Mouse (Mus musculus): ENCODE data around the gene E330009J07Rik.

Gene E330009J07Rik

GRCm38 (mm10) chr6:40429521-40429931 lies 6.4 kb downstream of the E330009J07Rik start:
- peak; percentile 54 for DNase-seq (ENCODE audit: low spot score)

DNA sequence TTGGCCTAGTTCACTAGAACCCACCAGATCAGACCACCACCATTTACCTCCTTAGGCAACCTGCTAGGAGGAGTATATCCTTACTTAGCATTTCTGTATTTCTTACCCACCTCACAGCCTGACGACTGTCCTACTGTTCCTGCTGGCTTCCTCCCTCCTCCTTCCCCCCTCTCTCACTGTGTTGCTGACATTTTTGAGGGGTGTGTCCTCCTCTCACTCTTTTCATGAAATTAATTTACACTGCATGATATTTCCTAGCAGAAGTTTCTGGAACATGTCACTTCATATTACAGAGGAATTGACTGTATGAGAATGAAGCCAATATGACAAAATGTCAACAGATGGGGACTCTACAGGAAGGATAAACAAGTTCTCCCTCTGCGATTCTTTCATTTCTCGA lies 7.2 kb downstream of the E330009J07Rik start:
- DNase-seq (ENCODE audit: low spot score), result no peak

DNA sequence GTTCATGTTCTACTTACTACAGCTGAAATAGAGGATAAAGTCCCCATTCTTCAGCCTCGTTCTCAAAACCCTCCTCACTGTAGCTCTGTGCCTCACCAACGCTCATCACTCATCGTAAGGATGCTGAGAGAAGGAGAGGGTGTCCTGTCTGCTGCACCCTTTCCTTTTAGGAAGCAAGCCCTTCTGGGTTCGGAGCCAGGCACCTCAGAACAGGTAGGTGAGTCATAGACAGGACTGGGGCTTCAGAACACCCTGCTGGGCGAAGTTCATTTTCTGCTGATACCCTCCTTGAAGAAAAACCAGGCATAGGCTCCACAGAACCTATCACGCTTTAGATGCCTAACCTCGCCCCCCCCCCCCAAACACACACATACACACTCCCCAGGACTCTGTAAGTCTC lies 8.5 kb downstream of the E330009J07Rik start:
- DNase-seq (ENCODE audit: low spot score), result no peak

- peak; percentile 43 for DNase-seq (ENCODE audit: low spot score)
Observed at GRCm38 (mm10) chr6:40423774-40424173, 12.2 kb downstream of the E330009J07Rik start.

DNA sequence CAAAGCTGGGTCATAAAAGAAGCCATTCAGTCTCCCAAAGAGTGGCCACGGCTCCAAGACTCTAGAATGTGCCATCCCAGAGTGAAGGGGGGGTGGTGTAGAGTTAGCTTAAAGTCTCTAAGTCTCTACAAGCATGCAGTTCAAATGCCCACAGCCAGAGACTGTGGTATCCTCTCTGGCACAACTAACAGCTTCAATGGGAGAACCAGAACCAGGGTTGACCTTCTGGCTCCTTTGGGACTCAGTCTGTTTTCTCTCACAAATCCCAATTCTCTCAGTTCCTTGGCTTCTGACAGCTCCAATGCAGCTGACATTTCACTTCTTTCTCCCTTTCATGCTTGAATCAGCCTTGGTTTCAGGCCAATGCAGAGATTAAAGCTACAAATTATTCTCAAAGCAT lies 12.9 kb downstream of the E330009J07Rik start:
- DNase-seq (ENCODE audit: low spot score), result no peak

DNA sequence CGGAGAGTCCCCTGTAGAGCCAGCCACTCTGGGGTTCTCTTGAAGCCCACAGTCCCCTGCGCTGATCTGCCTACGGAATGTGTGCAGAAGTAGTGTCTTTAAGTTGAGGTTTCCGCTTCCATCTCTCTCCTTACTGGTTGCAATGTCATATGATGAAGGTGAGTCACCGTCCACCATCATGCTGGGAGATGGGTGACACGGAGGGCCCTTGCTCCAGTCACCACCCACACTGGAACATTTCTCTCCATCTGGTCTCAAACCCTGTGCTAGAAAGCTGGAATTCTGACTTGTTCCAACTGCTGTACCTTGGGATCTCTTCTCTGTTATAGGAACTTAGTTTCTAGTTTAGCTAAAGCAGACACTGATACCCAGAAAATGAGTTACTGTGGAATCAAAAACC lies 14.8 kb downstream of the E330009J07Rik start:
- no peak for DNase-seq (ENCODE audit: low spot score)

GRCm38 (mm10) chr6:40418386-40418785 lies 17.5 kb downstream of the E330009J07Rik start:
- no peak for DNase-seq (ENCODE audit: low spot score)

- no peak for DNase-seq (ENCODE audit: low spot score)
Observed at GRCm38 (mm10) chr6:40415799-40416198, 20.1 kb downstream of the E330009J07Rik start.

GRCm38 (mm10) chr6:40413565-40413964 lies 22.4 kb downstream of the E330009J07Rik start:
- DNase-seq (ENCODE audit: low spot score), result no peak

- DNase-seq (ENCODE audit: low spot score), result no peak
Observed at GRCm38 (mm10) chr6:40413046-40413445, 22.9 kb downstream of the E330009J07Rik start.

DNA sequence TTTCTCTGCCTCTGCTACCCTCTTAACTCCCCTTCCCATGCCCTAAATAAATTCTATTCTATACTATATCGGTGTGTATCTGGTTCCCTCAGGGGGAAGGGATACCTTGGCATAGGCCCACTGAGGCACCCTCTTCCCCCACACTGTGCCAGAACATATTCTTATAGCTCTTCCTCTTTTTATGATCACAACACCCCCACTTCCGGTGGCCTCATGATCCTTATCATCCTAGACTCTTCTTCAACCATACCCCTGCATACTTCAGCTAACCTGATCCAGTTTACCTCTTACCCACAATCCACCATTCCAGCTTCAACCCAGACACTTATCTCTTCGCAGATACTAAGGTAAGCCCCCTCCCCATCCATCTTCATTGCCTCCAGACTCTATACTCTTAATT lies 24.9 kb downstream of the E330009J07Rik start:
- DNase-seq (ENCODE audit: low spot score), result no peak

DNA sequence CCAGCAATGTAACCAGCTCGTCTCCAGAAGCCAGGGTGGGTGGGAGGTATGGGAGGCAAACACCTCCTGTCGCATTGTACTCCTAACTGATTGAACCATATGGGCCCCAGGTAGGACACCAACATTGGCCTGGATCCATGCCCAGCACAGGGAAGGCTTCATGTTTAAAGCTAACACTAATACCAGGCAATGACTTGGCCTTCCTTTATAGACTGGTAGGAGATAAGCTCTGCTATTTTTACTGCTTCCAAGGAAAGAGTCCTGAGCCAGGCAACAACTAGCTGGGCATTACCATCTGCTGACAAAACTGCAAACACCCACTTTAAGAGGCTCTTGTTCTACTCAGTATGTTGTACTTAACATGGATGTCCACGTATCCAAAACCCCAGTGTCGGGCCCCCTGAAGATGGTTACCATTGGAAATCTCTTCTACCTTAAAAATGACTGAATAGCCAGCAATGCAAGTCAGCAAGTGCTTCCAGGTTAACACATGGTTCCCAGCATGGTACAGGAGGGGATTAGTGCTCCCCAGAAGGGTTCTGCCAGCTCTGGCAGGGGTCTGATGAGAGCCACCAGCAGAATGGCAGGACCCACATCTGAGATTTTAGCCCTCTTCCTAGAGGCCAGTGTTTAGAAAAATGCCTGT lies 32.2 kb downstream of the E330009J07Rik start:
- DNase-seq (ENCODE audit: low spot score), result no peak

GRCm38 (mm10) chr6:40402031-40402430 lies 33.9 kb downstream of the E330009J07Rik start:
- no peak for DNase-seq (ENCODE audit: low spot score)

- DNase-seq (ENCODE audit: low spot score), result peak; percentile 76
Observed at GRCm38 (mm10) chr6:40393213-40393612, 42.7 kb downstream of the E330009J07Rik start.

DNA sequence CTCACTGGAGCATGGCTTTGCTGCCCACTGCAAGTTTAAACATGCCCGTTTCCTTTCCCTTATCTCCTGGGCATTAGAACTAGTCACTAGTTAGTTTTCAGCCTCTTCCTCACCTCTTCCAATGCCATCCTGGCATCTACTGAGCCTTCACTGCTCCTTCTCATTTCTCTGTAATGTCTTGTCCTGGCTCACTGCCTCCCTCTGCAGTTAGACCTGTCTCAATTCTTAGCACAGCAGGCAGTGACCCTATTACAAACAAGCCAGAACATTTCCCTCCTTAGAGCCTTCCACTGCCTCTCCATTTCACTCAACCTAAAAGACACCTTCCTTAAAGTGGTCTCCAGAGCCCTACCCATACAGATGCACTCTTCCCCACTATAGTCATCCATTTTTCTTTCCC lies 45.0 kb downstream of the E330009J07Rik start:
- DNase-seq (ENCODE audit: low spot score), result no peak

DNA sequence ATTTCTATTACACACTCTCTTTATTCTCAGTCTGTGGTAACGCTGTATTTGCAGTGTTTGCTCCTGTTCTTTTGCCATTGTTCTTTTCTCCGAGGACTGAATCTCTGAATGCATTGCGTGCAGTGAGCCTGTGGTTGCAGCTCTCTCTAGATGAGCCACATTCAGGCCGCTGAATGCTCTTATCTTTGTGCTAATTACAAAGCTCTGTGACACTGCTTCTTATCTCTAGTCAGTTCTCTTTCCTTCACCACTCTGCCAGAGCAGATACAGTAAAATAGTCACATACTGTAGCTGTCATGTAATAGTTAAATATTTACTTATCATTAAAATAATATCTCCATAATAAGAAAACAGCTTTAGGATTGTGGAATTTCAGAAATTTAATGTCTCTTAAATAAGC lies 47.3 kb downstream of the E330009J07Rik start:
- no peak for DNase-seq (ENCODE audit: low spot score)

GRCm38 (mm10) chr6:40385682-40386081 lies 50.3 kb downstream of the E330009J07Rik start:
- DNase-seq (ENCODE audit: low spot score), result no peak

GRCm38 (mm10) chr6:40381908-40382307 lies 54.0 kb downstream of the E330009J07Rik start:
- DNase-seq (ENCODE audit: low spot score), result no peak

- peak; percentile 4 for DNase-seq (ENCODE audit: low spot score)
Observed at GRCm38 (mm10) chr6:40380181-40380580, 55.8 kb downstream of the E330009J07Rik start.

DNA sequence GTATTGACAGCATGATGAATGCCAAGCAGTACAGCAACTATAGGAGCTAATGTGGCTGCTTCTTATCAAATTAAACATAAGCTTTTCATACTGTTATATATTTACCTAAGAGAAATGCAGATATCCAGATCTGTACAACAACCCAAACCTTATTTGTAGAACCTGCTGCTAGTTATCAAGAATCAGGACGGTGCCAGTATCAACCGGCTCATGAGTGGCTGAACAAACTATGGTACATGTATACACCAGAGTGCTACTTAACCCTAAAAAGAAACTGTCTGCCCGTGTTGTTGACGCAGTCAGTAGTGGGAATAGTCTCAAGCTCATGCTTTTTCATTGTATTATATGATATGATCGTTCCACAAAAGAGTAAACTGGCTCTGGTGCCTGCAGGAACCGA lies 64.9 kb downstream of the E330009J07Rik start:
- no peak for DNase-seq (ENCODE audit: low spot score)

DNA sequence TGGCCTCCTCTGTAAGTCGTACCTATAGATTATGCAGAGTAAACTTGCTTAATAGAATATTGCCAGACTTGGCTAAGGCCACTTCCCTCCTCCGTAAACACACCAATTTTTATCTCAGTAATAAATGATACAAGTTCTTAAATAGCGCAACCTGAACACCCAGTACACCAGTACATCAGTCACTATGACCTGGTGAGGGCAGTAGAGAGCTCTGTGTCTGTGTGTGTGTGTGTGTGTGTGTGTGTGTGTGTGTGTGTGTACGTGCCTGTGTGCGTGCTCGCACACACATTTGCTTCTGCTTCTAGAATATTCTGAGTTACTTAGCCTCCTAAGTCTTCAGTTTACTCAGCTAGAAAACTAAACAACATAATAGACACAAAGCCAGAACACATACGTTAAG lies 82.6 kb downstream of the E330009J07Rik start:
- DNase-seq (ENCODE audit: low spot score), result no peak
